Mouse (Mus musculus) limb, embryonic 10.5 days (tissue): ENCODE data around the gene Micu1. TPM values are rescaled to one million over a fixed set of nuclear protein-coding genes. Genes with fewer than 3 reads are reported as not detected.
"Not testable (repeated sequence)": the region's sequence is repeated elsewhere in the genome, so short reads cannot be mapped to it uniquely, and the experiment has no call there.

Experiments used
- DNase-seq: peaks from one replicate; pipeline ENCODE4 v3.0.0-alpha.2; 2017; ENCODE audit warnings: low spot score
- H3K27ac ChIP-seq: fragments of 300-500 bp; sonication (generic); 2 replicates; pipeline ENCODE4 v1.5.1; 2016; ENCODE audit warnings: mild to moderate bottlenecking
- H3K27me3 ChIP-seq: fragments of 300-500 bp; sonication (generic); 2 replicates; pipeline ENCODE4 v1.6.1; 2016; ENCODE audit warnings: low read depth, mild to moderate bottlenecking; ENCODE audit not compliant: poor library complexity, severe bottlenecking
- H3K36me3 ChIP-seq: fragments of 300-500 bp; sonication (generic); 2 replicates; pipeline ENCODE4 v1.6.1; 2016; ENCODE audit warnings: mild to moderate bottlenecking, moderate library complexity
- H3K4me1 ChIP-seq: fragments of 300-500 bp; sonication (generic); 2 replicates; pipeline ENCODE4 v1.6.1; 2016
- H3K4me3 ChIP-seq: fragments of 300-500 bp; sonication (generic); 2 replicates; pipeline ENCODE4 v1.5.1; 2016; ENCODE audit warnings: mild to moderate bottlenecking, moderate library complexity
- H3K9me3 ChIP-seq: fragments of 300-500 bp; sonication (generic); replicated peaks from 2 replicates; pipeline ENCODE4 v1.6.1; 2016; ENCODE audit warnings: mild to moderate bottlenecking
- WGBS: fragments of 180-500 bp; shearing (Covaris S2); methylation state at CpG from one replicate; pipeline ENCODE4 v1.1.7; 2016; 5-methylcytosine and 5-hydroxymethylcytosine counted together
- polyA plus RNA-seq: library from polyadenylated mRNA; unstranded; fragments of >200 nt; fragmentation: Nextera tagmentation; extraction: Ambion mirVana; gene quantifications from 2 replicates; pipeline ENCODE4 v1.2.1, GENCODE M21; 2016

Micu1 gene
- 38.6 and 52.4 TPM in 2 replicates for polyA plus RNA-seq

GRCm38 (mm10) chr10:59702207-59703032 is at the start of gene Micu1:
TSS of gene Micu1 (plus strand) at chr10:59702477.
- peak within 1 kb of the TSS; percentile 82 for H3K27ac ChIP-seq

GRCm38 (mm10) chr10:59656799-59657198 is 45.5 kb upstream of the Micu1 start:
- 78% methylated on average over 13 of the region's 13 CpGs for WGBS
- DNase-seq: no peak
- Histone ChIP-seq H3K4me1 (no peaks in the 10 kb centered on the region), H3K36me3 (no peaks in the 10 kb centered on the region), H3K27me3 (no peaks in the 10 kb centered on the region), H3K27ac (no peak overlapping the region), H3K4me3 (no peak overlapping the region), H3K9me3 (no peaks in the 10 kb centered on the region)

More at GRCm38 (mm10) chr10:59702207-59703032, at the start of gene Micu1:
- Histone ChIP-seq H3K9me3 (no peaks in the 10 kb centered on the region), H3K4me3 (peak within 1 kb of the TSS; percentile 75), H3K4me1 (peaks cover 9% of the 10 kb centered on the region), H3K27me3 (no peaks in the 10 kb centered on the region), H3K36me3 (no peaks in the 10 kb centered on the region)
- DNase-seq: peak; percentile 99
- under 1% methylated on average over 48 of the region's 48 CpGs for WGBS

GRCm38 (mm10) chr10:59664765-59665164 is 37.5 kb upstream of the Micu1 start:
- no peak overlapping the region for H3K4me3 ChIP-seq
- no peak overlapping the region for H3K27ac ChIP-seq
- DNase-seq: no peak
- WGBS: 85% methylated on average over 2 of the region's 2 CpGs
- no peaks in the 10 kb centered on the region for H3K4me1 ChIP-seq
- no peaks in the 10 kb centered on the region for H3K9me3 ChIP-seq
- no peaks in the 10 kb centered on the region for H3K27me3 ChIP-seq
- no peaks in the 10 kb centered on the region for H3K36me3 ChIP-seq

GRCm38 (mm10) chr10:59665503-59666291 is 36.6 kb upstream of the Micu1 start:
- Histone ChIP-seq H3K4me1 (no peaks in the 10 kb centered on the region), H3K9me3 (no peaks in the 10 kb centered on the region), H3K4me3 (no peak overlapping the region), H3K36me3 (no peaks in the 10 kb centered on the region), H3K27ac (no peak overlapping the region), H3K27me3 (no peaks in the 10 kb centered on the region)
- WGBS: 87% methylated on average over 13 of the region's 13 CpGs
- no peak for DNase-seq

- Histone ChIP-seq H3K27me3 (no peaks in the 10 kb centered on the region), H3K4me3 (no peak overlapping the region), H3K9me3 (no peaks in the 10 kb centered on the region), H3K4me1 (no peaks in the 10 kb centered on the region), H3K36me3 (no peaks in the 10 kb centered on the region), H3K27ac (no peak overlapping the region)
- WGBS: 77% methylated on average over 6 of the region's 6 CpGs
- DNase-seq: no peak
Observed at GRCm38 (mm10) chr10:59667377-59667776, 34.9 kb upstream of the Micu1 start.

- WGBS: 65% methylated on average over 7 of the region's 7 CpGs
- no peak for DNase-seq
Observed at GRCm38 (mm10) chr10:59668491-59668890, 33.8 kb upstream of the Micu1 start.

GRCm38 (mm10) chr10:59677836-59678235 is 24.4 kb upstream of the Micu1 start:
- Histone ChIP-seq H3K4me3 (no peak overlapping the region), H3K36me3 (no peaks in the 10 kb centered on the region), H3K4me1 (no peaks in the 10 kb centered on the region), H3K27ac (no peak overlapping the region), H3K27me3 (no peaks in the 10 kb centered on the region), H3K9me3 (no peaks in the 10 kb centered on the region)
- no peak for DNase-seq
- WGBS: 100% methylated on average over 1 of the region's 1 CpGs

More at GRCm38 (mm10) chr10:59668491-59668890, 33.8 kb upstream of the Micu1 start:
- Histone ChIP-seq H3K4me3 (no peak overlapping the region), H3K27ac (no peak overlapping the region), H3K9me3 (no peaks in the 10 kb centered on the region), H3K36me3 (no peaks in the 10 kb centered on the region), H3K4me1 (no peaks in the 10 kb centered on the region), H3K27me3 (no peaks in the 10 kb centered on the region)

- DNase-seq: no peak
- no peaks in the 10 kb centered on the region for H3K36me3 ChIP-seq
- no peaks in the 10 kb centered on the region for H3K4me1 ChIP-seq
- H3K27ac ChIP-seq: no peak overlapping the region
- H3K9me3 ChIP-seq: no peaks in the 10 kb centered on the region
- whole genome bisulfite sequencing: 84% methylated on average over 2 of the region's 2 CpGs
- no peak overlapping the region for H3K4me3 ChIP-seq
- H3K27me3 ChIP-seq: no peaks in the 10 kb centered on the region
Observed at GRCm38 (mm10) chr10:59679189-59679588, 23.1 kb upstream of the Micu1 start.

- not testable (repeated sequence) for H3K4me3 ChIP-seq, H3K27me3 ChIP-seq, DNase-seq, H3K9me3 ChIP-seq, H3K27ac ChIP-seq, H3K36me3 ChIP-seq, H3K4me1 ChIP-seq
- 90% methylated on average over 3 of the region's 3 CpGs for WGBS
Observed at GRCm38 (mm10) chr10:59685586-59685985, 16.7 kb upstream of the Micu1 start.

- no peaks in the 10 kb centered on the region for H3K27me3 ChIP-seq
- 67% methylated on average over 2 of the region's 2 CpGs for WGBS
- no peak overlapping the region for H3K27ac ChIP-seq
- H3K4me3 ChIP-seq: no peak overlapping the region
- H3K4me1 ChIP-seq: peaks cover 9% of the 10 kb centered on the region; the same call in 1 of the 2 replicates
- DNase-seq: no peak
- no peaks in the 10 kb centered on the region for H3K9me3 ChIP-seq
- H3K36me3 ChIP-seq: no peaks in the 10 kb centered on the region
Observed at GRCm38 (mm10) chr10:59687126-59687525, 15.2 kb upstream of the Micu1 start.

- no peak for DNase-seq
- WGBS: 61% methylated on average over 6 of the region's 6 CpGs
- Histone ChIP-seq H3K36me3 (no peaks in the 10 kb centered on the region), H3K9me3 (no peaks in the 10 kb centered on the region), H3K27me3 (no peaks in the 10 kb centered on the region), H3K4me3 (no peak overlapping the region), H3K27ac (no peak overlapping the region), H3K4me1 (peaks cover 9% of the 10 kb centered on the region; the same call in 1 of the 2 replicates)
Observed at GRCm38 (mm10) chr10:59689836-59690235, 12.4 kb upstream of the Micu1 start.

GRCm38 (mm10) chr10:59692441-59692840 is 9.8 kb upstream of the Micu1 start:
- Histone ChIP-seq H3K36me3 (no peaks in the 10 kb centered on the region), H3K4me3 (no peak overlapping the region), H3K9me3 (no peaks in the 10 kb centered on the region), H3K27me3 (no peaks in the 10 kb centered on the region), H3K4me1 (no peaks in the 10 kb centered on the region), H3K27ac (no peak overlapping the region)
- 68% methylated on average over 6 of the region's 6 CpGs for WGBS
- no peak for DNase-seq

GRCm38 (mm10) chr10:59694104-59694503 is 8.2 kb upstream of the Micu1 start:
- Histone ChIP-seq H3K36me3 (no peaks in the 10 kb centered on the region), H3K9me3 (no peaks in the 10 kb centered on the region), H3K27me3 (no peaks in the 10 kb centered on the region), H3K4me3 (no peak overlapping the region), H3K4me1 (no peaks in the 10 kb centered on the region), H3K27ac (no peak overlapping the region)
- no peak for DNase-seq
- WGBS: 85% methylated on average over 2 of the region's 2 CpGs
